Mouse (Mus musculus) ES-E14 (cell line): ENCODE measurements around the gene Fras1.

Source experiments
- HCFC1 ChIP-seq: IDR thresholded peaks from 2 replicates; pipeline ENCODE4 v1.6.1; 2012; ENCODE audit warnings: low read length, inconsistent platforms, borderline replicate concordance; ENCODE audit not compliant: insufficient read depth
- MAFK ChIP-seq: IDR thresholded peaks from 2 replicates; pipeline ENCODE4 v1.6.1; 2014; ENCODE audit warnings: mild to moderate bottlenecking, low read depth, low read length, inconsistent platforms; ENCODE audit not compliant: insufficient read depth
- ZC3H11A ChIP-seq: IDR thresholded peaks from 2 replicates; pipeline ENCODE4 v1.6.1; 2012; ENCODE audit warnings: low read depth, mild to moderate bottlenecking, inconsistent platforms, low read length, borderline replicate concordance
- ZNF384 ChIP-seq: IDR thresholded peaks from 2 replicates; pipeline ENCODE4 v1.6.1; 2012; ENCODE audit warnings: low read depth, low read length, inconsistent platforms

DNA sequence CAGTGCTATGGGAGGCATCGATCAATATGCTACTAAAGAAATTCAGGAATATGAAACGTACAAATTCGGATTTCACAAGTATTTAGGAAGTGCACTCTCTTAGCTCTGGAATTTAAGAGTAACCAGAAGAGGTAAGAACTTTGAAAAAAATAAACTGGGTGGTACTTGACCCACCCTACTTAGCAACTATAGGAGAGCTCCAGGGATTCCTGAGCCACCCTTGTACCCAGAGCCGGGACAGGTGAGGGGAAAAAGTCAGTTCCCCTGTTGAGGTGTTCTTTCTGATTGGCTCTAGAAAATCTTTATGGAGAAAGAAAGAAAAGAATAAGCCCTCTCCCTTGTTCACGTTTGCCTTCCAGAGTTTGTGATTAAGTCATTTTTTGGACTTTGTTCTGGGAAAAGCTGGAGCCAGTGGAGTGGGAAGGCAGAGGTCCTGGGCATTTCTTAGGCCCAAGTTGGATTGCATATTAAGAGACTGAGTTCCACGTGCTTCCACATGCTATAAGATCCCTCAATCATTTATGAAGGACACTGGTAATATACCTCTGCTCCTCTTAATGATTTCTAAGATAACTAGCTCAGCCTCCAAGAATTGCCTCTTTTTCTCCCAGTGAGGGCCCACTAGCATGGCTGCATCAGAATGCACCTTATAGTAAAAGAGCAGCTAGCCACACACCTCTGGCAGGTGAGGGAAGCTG is 265.6 kb downstream of the Fras1 start:
- TF ChIP-seq MAFK (no peak), ZC3H11A (no peak), ZNF384 (no peak), HCFC1 (no peak)
